Mouse (Mus musculus) cerebral cortex, adult 2 months (tissue): ENCODE results near the gene Gm43064.

ENCODE experiments used
- WGBS: fragments of 180-500 bp; shearing (Covaris S2); methylation state at CpG from one replicate; pipeline ENCODE4 v1.1.7; 2018; 5-methylcytosine and 5-hydroxymethylcytosine counted together

The Gm43064 gene

GRCm38 (mm10) chr3:103808891-103809798 is at the start of gene Gm43064, which contains the start of the genes Dclre1b and Ap4b1:
Gm43064 (plus strand) TSS chr3:103809573.
Dclre1b (minus strand) TSS chr3:103809444.
Ap4b1 (plus strand) TSS chr3:103809520.
- WGBS: under 1% methylated on average over 70 of the region's 70 CpGs

DNA sequence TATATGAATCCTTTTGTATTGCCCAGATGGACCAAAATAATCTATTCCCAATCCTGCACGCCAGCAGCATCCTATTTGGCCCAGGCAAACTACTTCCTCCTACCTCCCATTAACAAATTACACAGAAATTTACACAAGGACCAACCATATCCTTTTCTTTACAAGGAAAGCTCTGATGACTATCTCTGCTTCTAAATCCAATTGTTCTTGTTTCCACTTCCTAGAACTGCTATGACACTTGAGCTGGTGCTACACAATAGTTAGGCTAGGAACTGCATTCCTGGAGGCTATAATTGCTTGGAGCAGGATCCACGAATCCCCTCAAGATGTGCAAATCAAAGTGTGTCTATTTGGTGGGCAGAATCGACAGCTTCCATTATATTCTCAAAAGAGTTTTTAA is 42.6 kb upstream of the Gm43064 start:
- 65% methylated on average over 3 of the region's 3 CpGs for WGBS

DNA sequence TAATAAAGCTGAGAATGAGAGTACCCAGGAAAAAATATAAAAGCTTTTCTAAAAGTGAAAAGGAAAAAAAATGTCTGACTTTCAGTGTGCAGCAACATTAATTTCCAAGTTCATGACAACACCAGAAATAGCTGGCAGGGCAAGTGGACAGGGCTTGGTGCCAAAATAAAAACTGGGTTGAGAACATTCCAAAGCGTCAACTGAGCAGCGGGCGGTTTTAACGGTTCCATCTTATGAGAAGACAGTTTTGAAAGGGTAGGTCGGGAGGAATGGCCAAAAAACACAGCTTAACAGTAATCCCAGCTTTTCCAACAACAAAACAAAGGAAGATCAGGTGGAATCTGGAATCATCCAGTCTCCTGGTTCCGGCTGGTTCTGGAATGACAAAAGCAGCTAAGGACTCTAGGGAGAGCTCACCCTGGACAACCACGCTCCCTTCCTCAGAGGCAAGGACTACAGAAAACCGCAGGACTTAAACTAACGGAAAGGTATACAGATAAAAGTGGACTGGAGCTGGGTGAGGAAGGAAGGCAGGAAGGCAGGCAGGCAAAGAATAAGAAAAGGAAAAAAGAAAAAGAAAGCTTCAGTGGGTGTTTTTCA is 37.7 kb upstream of the Gm43064 start:
- 40% methylated on average over 9 of the region's 9 CpGs for WGBS

- WGBS: 50% methylated on average over 4 of the region's 4 CpGs
These were observed 36.5 kb upstream of the Gm43064 start for GRCm38 (mm10) chr3:103772846-103773245.

GRCm38 (mm10) chr3:103773508-103773907 is 35.9 kb upstream of the Gm43064 start:
- WGBS: 61% methylated on average over 3 of the region's 3 CpGs

- WGBS: 71% methylated on average over 15 of the region's 15 CpGs
These were observed 35.4 kb upstream of the Gm43064 start for GRCm38 (mm10) chr3:103774009-103774408.

- WGBS: 57% methylated on average over 11 of the region's 11 CpGs
These were observed 31.4 kb upstream of the Gm43064 start for GRCm38 (mm10) chr3:103777940-103778339.

- WGBS: 73% methylated on average over 6 of the region's 6 CpGs
These were observed 30.7 kb upstream of the Gm43064 start for GRCm38 (mm10) chr3:103778660-103779059.

DNA sequence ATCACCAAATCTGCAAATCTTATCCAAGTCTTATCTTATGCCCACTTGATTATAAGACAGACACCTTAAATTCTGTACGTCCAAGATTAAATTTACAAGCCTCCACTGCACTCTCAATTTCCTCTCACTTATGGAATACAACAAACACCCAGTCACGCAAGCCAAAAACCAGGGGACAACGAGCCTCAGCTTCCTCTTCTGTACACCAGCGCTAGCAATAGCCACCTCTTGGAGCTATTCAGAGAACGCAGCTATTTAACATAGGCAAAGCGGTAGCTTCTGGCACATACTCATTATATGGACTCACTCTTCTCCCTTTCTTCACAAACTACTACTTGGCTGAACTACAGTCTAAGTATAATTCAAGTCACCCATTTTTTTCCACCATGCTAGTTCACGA is 30.2 kb upstream of the Gm43064 start:
- WGBS: 42% methylated on average over 7 of the region's 7 CpGs

DNA sequence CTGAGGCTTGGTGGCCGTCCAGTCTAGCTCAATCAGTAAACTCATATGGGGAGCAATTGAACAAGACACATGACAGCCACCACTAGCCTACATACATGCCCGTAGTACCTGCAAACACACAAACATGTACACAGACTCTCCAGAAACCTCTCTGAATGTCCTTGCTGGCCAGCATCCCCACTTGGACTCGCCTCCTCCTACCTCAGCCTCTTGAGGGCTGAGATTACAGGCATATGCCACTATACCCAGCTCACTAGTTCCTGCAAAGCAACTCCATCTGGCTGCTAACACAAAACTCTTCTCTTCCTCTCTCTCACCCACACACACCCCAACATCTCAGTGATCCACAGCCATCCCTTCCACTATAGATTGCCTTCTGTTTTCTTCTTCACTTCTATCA is 29.1 kb upstream of the Gm43064 start:
- WGBS: 65% methylated on average over 3 of the region's 3 CpGs

DNA sequence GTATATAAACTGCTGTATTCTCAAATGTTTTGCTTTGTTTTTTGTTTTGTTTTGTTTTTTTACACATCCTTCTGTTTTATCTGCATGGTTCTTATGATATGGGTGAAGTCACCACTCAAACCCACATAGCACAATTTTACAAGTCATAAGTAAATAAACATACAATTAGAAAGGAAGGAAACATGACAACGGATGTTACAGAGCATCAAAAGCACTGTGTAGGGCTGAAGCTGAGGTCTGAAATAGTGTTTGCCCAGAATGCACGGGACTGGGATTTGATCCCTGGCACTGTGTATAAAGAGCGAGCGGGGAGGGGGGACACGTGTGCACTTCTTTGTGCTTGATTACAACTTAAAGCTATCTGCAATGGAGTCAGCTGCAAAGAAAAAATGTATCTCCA is 28.6 kb upstream of the Gm43064 start:
- 51% methylated on average over 5 of the region's 5 CpGs for WGBS

- 86% methylated on average over 4 of the region's 4 CpGs for WGBS
These were observed 26.3 kb upstream of the Gm43064 start for GRCm38 (mm10) chr3:103782844-103783609.

- 63% methylated on average over 7 of the region's 7 CpGs for WGBS
These were observed 22.1 kb upstream of the Gm43064 start for GRCm38 (mm10) chr3:103787225-103787624.

DNA sequence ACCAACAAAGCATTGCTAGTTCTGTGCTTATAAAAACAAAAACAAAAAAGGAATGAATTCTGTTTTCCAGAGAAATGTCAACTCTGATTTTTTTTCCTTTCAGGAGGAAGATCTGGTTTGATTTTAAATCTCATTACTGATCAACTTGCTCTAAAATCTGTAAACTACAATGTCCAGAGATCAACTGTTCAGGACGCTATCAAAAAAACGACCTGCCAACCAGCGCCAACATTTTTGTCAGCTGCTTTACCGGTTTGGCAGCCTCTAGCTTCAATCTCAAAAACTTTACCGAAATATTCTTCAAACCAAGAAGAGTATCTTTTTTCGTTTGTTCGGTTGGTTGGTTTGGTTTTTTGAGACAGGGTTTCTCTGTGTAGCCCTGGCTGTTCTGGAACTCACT is 20.3 kb upstream of the Gm43064 start:
- 62% methylated on average over 7 of the region's 7 CpGs for WGBS

GRCm38 (mm10) chr3:103789891-103790345 is 19.5 kb upstream of the Gm43064 start:
- 1% methylated on average over 14 of the region's 14 CpGs for WGBS

DNA sequence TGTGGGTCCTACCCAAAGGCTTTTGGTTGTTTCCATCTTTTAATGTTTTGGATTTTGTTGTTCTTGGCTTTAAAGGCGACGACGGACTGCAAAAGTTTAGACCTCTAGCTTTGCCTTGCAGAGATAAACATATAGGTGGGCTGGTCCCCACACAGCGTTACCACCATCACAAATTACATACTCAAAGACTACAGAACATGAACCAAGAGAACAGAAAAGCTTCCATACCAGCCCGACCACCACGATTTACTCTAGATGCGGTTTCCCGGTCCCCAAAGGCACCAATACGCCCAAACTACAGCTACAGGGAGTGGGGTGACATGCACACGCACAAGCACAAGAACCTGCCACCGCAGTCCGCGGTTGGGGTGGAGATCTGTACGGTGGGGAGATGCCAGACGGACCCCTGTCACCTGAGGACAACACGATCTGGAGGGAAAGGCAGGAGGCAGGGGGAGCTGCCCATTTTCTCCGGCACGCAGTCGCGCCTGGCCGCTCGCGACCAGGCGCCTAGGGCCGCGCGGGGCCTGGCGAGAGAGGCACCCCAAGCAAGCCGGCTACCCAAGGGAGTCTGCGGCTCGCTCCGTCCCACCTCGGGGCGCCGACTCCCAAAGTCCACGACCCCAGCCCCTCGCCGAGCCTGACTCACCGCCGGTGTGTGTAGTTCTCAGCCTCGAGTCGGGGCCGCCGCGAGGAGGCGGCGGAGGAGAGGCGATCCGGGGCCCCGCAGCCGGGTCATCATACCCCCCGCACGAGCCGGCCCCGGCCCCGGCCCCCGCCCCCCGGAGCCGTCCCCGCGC is 18.8 kb upstream of the Gm43064 start:
- under 1% methylated on average over 50 of the region's 61 CpGs for WGBS

DNA sequence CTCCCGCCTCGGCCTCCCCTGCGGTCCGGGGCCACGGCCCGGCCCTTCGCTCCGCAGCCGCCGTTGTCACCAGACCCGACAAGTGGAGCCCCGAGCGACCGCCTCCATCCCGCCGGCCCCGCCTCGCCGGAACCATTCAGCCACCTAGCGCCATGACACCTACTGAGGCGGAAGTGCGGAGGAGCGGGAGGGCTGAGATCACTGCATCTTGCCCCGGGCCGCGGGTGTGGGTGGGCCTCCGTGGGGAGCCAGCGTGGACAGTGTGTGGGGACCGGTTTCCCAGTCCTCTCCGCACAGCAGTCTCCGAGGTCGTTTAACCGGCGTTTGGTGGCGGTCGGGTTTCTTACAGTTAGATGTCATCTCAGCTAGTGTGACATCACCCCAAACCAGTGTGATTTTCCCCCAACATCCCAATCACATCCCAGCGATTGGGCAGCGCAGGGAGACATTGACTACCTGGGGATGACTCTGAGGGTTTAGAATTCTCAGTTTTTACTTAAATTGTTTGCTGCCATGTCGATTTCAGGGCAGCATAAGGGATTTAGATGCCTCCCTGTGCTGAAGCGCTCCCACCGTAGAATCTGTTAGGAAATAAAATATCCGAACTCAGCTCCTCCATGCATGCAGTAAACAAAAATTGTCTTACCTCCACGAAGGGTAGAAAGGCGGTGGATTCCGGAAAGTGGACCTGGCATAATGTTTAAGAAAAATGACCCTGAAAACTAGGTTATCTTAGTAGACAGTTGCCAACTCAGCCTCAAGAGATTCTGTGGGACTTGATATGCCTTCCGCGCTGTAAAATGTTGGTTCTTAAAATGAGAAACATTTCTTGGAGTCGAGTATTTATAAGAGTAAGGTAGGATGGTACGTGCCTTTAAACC is 17.9 kb upstream of the Gm43064 start, which contains the start of gene Hipk1:
Gene Hipk1 (minus strand): TSS at position 334 of the 881 bp plus-strand sequence.
- 7% methylated on average over 49 of the region's 49 CpGs for WGBS

GRCm38 (mm10) chr3:103792111-103792406 is 17.3 kb upstream of the Gm43064 start:
- WGBS: 73% methylated on average over 5 of the region's 5 CpGs

DNA sequence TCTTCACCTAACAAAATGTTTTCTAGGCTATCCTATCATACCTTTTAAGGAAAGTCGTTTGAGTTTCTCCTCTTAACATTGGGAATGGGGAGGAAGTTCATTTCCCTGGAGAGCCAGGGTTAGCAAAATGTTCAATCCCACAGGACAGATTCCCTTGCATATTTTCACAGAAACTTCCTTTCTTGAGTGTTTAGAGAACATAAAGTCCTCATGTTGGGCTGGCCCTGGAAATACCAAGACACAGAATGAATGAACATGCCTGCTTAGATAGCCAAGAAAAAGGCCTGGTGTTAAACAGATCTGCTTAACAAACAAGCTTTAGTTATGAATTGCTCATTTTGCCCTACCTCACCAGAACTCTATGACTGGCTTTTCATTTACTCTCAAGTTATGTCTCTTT is 16.8 kb upstream of the Gm43064 start:
- WGBS: 74% methylated on average over 1 of the region's 1 CpGs

DNA sequence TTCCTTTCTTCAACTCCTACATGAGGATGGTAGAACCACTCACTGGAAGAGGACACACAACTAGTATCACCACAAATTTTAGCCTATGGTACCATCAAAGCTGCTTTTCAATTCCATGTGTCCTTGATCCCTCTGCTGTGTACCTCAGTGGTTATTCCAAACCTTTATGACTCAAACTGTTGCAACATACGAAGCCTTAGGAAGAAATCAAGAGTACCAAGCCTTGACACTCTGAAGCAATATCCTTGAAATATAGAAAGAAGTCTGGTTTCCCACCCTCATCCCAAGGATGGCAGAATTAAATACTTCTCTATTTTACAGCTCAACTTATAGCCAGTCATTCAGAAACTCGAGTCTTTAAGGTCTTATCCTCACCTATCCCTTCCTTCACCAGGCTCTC is 13.0 kb upstream of the Gm43064 start:
- WGBS: 73% methylated on average over 2 of the region's 2 CpGs
